Mouse (Mus musculus) megakaryocyte, embryonic 14.5 days (primary cell): ENCODE data around the gene Dnajc13.

Experiments used
- FLI1 ChIP-seq: IDR thresholded peaks from 2 replicates; pipeline ENCODE4 v1.6.1; 2012; ENCODE audit warnings: low read length, inconsistent platforms, mixed read lengths
- GATA1 ChIP-seq: IDR thresholded peaks from 3 replicates; pipeline ENCODE4 v1.6.1; 2012; ENCODE audit warnings: mixed read lengths, low read length, inconsistent platforms, borderline replicate concordance

DNA sequence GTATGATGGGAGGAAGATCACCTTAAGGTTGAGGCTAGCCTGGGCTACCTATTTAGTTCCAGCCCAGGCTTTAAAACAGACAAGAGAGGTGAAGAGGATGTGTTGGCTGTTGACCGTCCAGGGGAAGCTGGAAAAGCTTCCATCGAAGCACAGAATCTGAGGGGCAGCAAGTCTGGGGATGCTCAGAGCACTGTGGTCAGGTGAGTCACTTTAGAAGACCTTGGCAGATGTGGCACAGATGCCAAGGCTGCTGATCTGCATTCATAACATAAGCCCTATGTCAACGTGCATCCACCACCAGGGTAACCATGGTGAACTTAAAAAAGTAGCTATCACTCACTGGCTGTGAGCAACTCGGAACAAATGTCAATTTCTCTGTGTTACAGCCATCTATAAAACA is 11.0 kb downstream of the Dnajc13 start:
- TF ChIP-seq FLI1 (no peak), GATA1 (no peak)
